Mouse (Mus musculus): ENCODE data around the gene Vwa1.
A peak's percentile ranks its signal among the peaks of the same experiment; 100 is the strongest.

Gene Vwa1

DNA sequence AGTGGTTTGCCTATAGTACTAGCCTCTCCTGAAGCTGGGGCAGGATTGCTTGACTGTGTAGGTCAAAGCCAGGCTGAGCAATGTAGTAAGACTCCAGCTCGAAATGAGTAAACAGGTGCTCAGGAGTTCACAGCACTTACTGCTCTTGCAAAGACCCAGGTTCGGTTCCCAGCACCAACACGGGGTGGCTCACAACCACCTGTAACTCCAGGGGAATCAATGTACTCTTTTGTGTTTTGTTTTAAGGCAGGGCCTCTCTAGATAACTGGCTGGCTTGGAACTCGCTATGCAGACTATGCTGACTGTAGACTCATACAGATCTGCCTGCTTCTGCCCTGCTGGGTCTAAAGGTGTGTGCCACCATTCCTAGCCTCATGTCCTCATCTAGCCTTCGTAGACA is 31.8 kb downstream of the Vwa1 start:
- DNase-seq = peak; percentile 51

DNA sequence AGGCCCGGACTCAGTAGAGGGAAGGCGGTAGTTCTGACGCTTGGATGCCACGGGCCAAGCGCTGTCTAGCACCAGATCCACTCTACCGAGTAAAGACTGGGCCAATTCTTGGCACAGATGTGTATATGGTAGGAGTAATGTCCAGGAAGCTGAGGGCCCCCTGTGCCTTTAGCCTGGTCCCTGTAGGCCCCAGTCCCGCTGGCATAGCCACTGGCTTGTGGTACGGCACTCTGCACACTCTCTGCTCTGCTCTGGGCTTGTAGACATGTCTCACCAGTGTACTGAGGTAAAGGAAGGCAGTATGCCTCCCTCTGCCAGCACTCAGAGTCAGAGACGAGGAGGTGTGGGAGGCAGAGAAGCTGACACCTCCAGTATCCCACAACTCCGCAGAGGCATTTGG is 33.8 kb downstream of the Vwa1 start:
- DNase-seq = peak; percentile 52

DNA sequence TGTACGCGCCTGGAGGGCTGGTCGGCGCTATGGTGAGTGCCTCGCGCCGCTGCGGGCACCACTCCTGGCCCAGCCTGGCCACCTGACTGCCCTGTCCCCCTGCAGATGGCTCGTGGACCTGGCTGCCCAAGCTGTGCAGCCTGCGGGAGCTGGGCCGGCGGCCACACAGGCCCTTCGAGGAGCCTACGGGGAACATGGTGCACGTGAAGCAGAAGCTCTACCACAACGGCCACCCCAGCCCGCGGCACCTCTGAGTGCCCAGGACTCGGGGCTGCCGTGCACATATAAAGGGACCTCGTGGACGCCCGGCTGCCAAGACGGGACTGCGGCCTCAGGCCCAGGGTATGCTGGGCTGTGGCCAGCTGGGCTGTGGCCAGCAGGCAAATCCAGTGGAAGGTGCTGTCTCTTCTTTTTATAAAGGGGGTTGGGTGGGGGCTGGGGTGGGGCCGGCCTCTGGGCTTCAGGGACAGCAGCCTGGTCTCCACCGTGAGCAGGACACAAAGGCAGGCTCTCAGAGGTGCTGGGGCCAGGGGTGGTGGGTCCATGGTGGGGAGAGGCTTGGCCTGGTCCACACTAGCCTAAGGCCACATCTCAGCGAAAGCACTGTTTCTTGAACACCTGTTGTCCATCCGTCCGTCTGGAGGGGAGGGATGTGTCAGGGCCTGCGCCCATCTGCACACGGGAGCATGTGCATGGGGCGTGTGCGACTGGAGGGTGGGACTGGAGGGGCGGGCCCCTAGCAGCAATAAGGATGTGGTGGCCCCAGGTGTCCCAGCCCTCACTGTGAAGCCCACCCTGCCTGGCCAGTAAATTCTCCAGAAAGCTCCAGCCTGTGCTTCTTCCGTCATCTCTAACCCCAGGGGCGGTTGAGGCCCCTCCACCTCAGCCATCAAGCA is 34.5 kb downstream of the Vwa1 start:
- DNase-seq = peak; percentile 84

DNA sequence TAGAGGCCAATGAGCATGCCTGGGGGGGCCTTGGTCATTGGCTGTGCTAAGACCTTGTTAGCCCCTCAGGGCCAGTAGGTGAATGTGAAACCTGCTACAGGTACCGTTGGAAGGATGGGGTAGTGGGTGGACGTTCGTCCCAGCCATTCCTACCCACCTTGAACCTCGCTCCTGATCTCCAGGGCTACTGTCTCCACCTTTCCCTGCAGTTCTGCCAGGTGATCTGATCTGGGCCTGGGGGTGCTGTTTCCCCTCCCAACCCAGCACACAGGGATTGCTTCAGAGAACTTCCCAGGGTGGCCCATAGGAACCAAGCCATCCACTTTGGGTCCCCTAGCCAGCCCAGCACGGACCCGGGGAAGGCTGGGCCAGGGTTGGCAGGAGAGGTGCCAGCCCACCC is 35.3 kb downstream of the Vwa1 start:
- DNase-seq = no peak

DNA sequence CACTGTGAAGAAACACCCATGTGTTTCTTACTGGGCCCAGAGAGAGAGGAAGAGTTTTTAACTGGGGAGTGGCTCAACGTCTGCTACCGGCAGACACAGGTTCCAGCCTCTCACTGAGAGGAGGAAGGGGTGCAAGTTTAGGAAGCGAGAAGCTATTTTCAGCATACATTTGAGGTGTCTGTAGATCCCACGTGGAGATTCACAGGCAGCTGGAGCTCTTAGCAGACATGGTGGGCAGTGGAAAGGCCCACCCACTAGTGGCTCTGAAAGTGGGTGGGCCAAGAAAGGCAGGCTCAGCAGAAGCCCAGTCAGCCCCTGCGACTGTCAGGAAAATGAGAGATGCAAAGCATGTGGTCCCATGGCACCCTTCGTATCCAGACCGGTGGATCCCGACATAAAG is 36.2 kb downstream of the Vwa1 start:
- DNase-seq = peak; percentile 38

DNA sequence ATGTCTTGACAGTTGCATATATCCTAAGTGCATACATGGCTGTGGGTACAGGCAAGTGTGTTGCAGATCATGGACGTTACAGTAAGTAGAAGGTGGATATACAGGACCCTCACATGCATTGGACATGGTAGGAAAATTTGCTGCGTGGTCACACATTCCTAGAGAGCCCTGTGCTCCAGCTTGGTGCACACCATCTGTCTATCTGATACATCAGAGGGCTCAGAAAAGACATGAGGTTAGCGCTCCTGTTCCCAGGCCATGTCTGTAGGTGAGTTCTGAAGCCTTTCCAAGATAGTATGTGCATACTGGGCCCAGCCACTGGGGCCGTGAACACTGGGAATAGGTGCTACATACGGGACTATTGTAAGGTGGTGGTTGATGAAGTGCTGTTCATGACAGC is 38.1 kb downstream of the Vwa1 start:
- DNase-seq = peak; percentile 62

DNA sequence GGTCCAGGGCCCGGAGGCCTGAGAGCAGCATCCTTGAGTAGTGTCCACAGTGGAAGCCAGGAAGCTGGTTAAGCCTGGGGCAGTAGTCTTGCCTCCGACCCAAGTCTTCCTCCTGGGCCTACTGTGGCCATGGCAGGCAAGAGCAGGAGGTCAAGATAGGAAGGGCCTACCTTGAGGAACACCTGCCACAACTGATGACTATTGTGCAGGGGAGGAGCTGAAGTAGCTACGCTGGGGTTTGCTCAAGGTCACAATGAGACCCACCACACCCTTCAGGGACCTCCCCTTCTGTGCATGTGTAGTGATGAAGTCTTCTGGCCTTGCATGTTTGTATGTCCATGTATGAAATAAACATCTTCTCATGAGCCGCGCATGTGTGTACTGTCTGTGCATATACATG is 38.7 kb downstream of the Vwa1 start:
- no peak for DNase-seq

DNA sequence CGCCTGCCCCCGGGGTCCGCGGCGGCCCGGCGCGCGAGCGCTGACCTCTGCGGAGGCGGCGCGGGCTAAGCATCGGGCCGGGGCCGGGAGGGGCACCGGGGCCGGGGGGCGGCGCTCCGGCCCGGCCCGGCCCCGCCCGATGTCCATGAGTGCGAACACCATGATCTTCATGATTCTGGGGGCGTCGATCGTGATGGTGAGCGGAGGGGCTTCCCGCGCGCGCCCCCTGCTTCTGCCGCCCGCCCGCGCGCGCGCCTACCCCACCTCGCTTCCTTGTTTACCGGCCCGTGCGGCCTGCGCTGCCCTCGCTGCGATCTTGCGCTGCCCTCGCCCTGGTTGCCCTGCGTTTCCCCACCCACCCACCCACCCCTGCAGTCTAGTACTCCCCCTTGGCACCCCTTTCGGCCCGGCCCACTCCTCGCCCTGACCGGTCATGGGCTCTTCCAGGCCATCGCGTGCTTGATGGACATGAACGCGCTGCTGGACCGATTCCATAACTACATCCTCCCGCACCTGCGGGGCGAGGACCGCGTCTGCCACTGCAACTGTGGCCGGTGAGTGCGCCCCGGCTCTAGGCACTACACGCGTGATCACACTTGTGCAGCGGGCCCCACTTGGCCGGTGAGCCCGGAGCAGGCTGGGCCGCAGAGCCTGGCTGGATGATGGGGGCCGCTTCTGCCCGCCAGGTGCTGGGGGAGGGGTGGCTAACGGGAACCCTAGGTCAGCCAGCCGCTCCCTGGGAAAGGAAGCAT is 39.4 kb downstream of the Vwa1 start:
- peak; percentile 85 for DNase-seq

DNA sequence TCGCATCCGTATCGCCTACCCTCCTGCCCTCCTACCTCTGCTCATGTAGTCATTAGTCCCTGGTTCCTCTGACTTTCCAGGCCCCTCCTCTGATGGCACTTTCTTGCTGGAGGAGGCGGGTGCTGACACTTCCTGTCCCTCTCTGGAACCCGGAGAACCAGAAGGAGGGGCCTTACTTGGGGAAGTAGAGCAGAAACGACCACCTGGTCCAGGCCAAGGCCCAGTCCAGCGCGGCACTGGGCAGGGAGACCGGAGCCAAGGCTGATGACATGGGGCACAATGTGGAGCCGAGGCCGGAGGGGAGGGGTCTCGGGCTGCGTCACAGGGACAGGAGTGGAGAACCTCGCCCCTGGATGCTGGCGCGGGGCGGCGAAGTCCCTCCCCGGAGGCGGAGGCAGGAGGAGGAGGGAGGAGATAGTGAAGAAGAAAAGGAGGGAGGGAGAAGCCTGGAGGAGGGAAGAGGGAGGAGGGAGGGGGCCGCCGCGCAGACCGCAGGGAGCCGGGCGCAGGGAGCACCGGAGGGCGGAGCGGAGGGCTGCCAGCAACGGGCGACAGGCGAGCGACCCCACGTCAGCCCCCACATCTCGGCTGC is 40.1 kb downstream of the Vwa1 start, which contains the start of gene Tmem240:
Gene Tmem240 (plus strand): TSS at position 451 of the 592 bp plus-strand sequence.
- peak; percentile 97 for DNase-seq

DNA sequence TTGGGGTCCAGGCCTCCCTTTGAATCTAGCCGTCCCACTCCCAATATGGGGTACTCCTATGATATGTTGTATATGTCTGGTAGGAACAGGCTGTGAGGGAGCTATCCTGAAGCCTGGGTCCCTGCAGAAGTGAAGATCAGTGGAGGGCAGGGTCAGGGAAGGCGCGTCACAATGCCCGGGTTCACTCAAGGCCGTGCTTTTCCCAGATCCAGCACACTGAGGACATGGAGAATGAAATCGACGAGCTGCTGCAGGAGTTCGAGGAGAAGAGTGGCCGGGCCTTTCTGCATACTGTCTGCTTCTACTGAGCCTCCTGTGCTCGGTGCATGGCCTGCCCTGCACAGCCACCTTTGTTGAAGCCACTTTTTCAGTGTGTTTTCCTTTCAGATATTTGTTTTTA is 41.2 kb downstream of the Vwa1 start:
- DNase-seq = peak; percentile 33

DNA sequence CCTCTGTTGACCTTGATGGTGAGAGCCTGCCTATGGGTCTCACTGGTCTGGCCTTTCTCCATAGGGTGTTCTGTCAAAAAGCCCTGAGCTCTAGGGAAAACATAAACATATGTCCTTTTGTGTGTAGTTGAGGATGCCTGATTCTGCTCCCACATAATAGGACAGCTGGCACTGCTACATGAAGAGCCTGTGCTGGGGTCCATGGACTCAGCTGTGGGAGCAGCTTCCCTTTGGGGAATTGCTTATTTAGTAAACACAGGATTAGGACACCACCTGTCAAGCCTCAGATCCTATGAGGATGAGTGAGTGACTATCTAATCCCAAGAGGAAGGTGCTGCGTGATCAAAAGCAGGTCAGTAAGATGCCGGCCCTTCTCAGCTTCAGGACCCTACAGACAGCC is 46.5 kb downstream of the Vwa1 start:
- DNase-seq = no peak

DNA sequence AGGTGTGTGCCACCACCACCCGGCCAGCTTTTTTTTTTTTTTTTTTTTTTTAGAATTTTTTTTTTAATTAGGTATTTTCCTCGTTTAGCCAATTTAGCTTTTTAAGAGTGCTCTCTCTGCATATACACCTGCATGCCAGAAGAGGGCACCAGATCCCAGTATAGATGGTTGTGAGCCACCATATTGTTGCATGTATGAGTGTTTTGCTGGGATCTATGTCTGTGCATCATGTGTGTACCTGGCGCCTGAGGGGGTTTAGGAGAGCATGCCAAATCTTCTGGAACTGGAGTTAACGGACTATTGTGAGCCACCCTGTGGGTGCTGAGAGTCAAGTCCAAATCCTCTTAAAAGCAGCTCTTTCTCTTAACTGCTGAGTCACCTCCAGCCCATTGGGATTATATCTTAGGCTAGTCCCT is 52.8 kb downstream of the Vwa1 start:
- DNase-seq = peak; percentile 76

Measured in cerebellum, adult 9-10 months (tissue).